Comparison of ENCODE assay signal across 10 mouse cellular contexts in the genomic region with DNA sequence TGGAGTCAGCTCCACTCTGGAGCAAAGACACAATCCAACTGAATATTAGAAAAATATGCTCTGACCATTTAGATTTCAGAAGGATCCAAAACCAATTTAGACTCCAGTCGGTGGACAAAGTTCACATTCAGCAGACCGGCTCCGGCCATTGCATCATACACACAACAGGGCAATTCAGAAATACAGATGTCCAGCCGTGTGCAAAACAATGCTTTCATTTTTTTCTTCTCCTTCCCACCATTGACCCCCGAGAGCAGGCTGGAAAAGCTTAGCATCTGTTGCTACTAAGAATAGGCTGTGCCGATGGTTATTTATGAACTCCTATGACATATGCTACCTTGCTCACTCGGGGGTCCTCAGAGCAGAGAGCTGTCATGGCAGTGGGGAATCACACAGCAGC. TPM values are rescaled to one million over a fixed set of nuclear protein-coding genes. Genes with fewer than 3 reads are reported as not detected.
DNase-seq lines count a peak whose midpoint lies in the region; ATAC-seq and TF ChIP-seq lines count a peak whose summit lies in the region.
"Had no signal": no experiment of that assay in that cellular context is flagged by ENCODE, and none has a peak within 500 bp of the region (broad histone marks: within the 10 kb centered on the region; RNA-seq: fewer than 3 reads in every experiment).

No protein-coding gene starts in this region.

- no peak overlapping the region for H3K4me3 ChIP-seq in hindbrain, embryonic 10.5 days
- H3K4me3 ChIP-seq in hindbrain, embryonic 13.5 days, result no peak overlapping the region
- H3K4me3 ChIP-seq in midbrain, embryonic 11.5 days (ENCODE audit: low read depth, low read length), result no peak overlapping the region
- H3K4me3 ChIP-seq in midbrain, embryonic 15.5 days, result no peak overlapping the region
- no peak overlapping the region for H3K4me3 ChIP-seq in heart, postnatal 0 days (ENCODE audit: low read depth, low read length)

- no peak for TF ChIP-seq CTCF in heart, postnatal 0 days (IDR thresholded peaks at IDR 0.05; ENCODE audit: low read depth)

- no peaks in the 10 kb centered on the region for H3K27me3 ChIP-seq in hindbrain, embryonic 10.5 days (ENCODE audit: insufficient read depth, poor library complexity, severe bottlenecking)
- H3K27me3 ChIP-seq in hindbrain, embryonic 13.5 days, result no peaks in the 10 kb centered on the region
- H3K27me3 ChIP-seq in midbrain, embryonic 11.5 days (ENCODE audit: control insufficient read depth, insufficient read depth, low read length), result no peaks in the 10 kb centered on the region
- H3K27me3 ChIP-seq in midbrain, embryonic 15.5 days (replicated peaks), result no peaks in the 10 kb centered on the region
- H3K27me3 ChIP-seq in heart, postnatal 0 days (ENCODE audit: control insufficient read depth, insufficient read depth, low read length), result no peaks in the 10 kb centered on the region

- peak overlapping the region; percentile 77 for H3K27ac ChIP-seq in hindbrain, embryonic 10.5 days
- H3K27ac ChIP-seq in hindbrain, embryonic 13.5 days, result no peak overlapping the region
- no peak overlapping the region for H3K27ac ChIP-seq in midbrain, embryonic 11.5 days (ENCODE audit: low read depth, low read length)
- no peak overlapping the region for H3K27ac ChIP-seq in midbrain, embryonic 15.5 days
- peak overlapping the region; percentile 35; the same call in 1 of the 2 replicates for H3K27ac ChIP-seq in heart, postnatal 0 days (ENCODE audit: low read depth)

- H3K4me1 ChIP-seq in hindbrain, embryonic 10.5 days (replicated peaks), result peaks cover 21% of the 10 kb centered on the region
- H3K4me1 ChIP-seq in hindbrain, embryonic 13.5 days (replicated peaks), result peaks cover 10% of the 10 kb centered on the region; the same call in 1 of the 2 replicates
- no peaks in the 10 kb centered on the region for H3K4me1 ChIP-seq in midbrain, embryonic 11.5 days (ENCODE audit: control insufficient read depth, insufficient read depth, low read length)
- H3K4me1 ChIP-seq in midbrain, embryonic 15.5 days, result no peaks in the 10 kb centered on the region; the same call in 1 of the 2 replicates
- H3K4me1 ChIP-seq in heart, postnatal 0 days (ENCODE audit: control insufficient read depth, insufficient read depth), result peaks cover 53% of the 10 kb centered on the region

- H3K9me3 ChIP-seq in hindbrain, embryonic 10.5 days, result no peaks in the 10 kb centered on the region
- no peaks in the 10 kb centered on the region for H3K9me3 ChIP-seq in hindbrain, embryonic 13.5 days
- H3K9me3 ChIP-seq in midbrain, embryonic 11.5 days (ENCODE audit: control insufficient read depth, low read length), result no peaks in the 10 kb centered on the region
- no peaks in the 10 kb centered on the region for H3K9me3 ChIP-seq in midbrain, embryonic 15.5 days
- no peaks in the 10 kb centered on the region for H3K9me3 ChIP-seq in heart, postnatal 0 days (replicated peaks; ENCODE audit: control insufficient read depth, low read length)

- intact Hi-C loops in left cerebral cortex, postnatal 10 days (cut with DNase I), result no loop called here

- DNase-seq in hindbrain, embryonic 10.5 days (ENCODE audit: low spot score), result peak; percentile 25
- no peak for DNase-seq in midbrain, embryonic 11.5 days (ENCODE audit: low spot score, missing footprints)
- peak; percentile 24 for DNase-seq in heart, postnatal 0 days (ENCODE audit: low spot score)
- peak; percentile 58 for DNase-seq in retina, postnatal 1 day
- no peak for DNase-seq in left cerebral cortex, postnatal 10 days (ENCODE audit: extremely low spot score in 1 of 2, low spot score in 2 of 2)
- DNase-seq: gastrocnemius, postnatal 25 days; kidney, postnatal 10 days had no signal

- no peaks in the 10 kb centered on the region for H3K36me3 ChIP-seq in hindbrain, embryonic 10.5 days
- H3K36me3 ChIP-seq in hindbrain, embryonic 13.5 days, result no peaks in the 10 kb centered on the region
- H3K36me3 ChIP-seq in midbrain, embryonic 11.5 days (ENCODE audit: control insufficient read depth, insufficient read depth, low read length), result no peaks in the 10 kb centered on the region
- H3K36me3 ChIP-seq in midbrain, embryonic 15.5 days (replicated peaks), result no peaks in the 10 kb centered on the region
- H3K36me3 ChIP-seq in heart, postnatal 0 days (replicated peaks; ENCODE audit: control insufficient read depth, insufficient read depth, low read length), result no peaks in the 10 kb centered on the region

- TF ChIP-seq EP300 in heart, postnatal 0 days (IDR thresholded peaks at IDR 0.05; ENCODE audit: low read depth), result no peak

- 31% methylated on average over 7 of the region's 7 CpGs for WGBS in hindbrain, embryonic 10.5 days
- 28% methylated on average over 7 of the region's 7 CpGs for WGBS in hindbrain, embryonic 13.5 days
- 58% methylated on average over 7 of the region's 7 CpGs for WGBS in midbrain, embryonic 11.5 days
- WGBS in midbrain, embryonic 15.5 days, result 43% methylated on average over 7 of the region's 7 CpGs
- WGBS in heart, postnatal 0 days, result 27% methylated on average over 7 of the region's 7 CpGs

- no peak for ATAC-seq in hindbrain, embryonic 13.5 days (ENCODE audit: low FRiP score)
- ATAC-seq in midbrain, embryonic 11.5 days (ENCODE audit: low FRiP score), result 0 out of 2 replicates have a peak, but pooled peaks have one; percentile 38
- no peak for ATAC-seq in midbrain, embryonic 15.5 days (replicated peaks)
- ATAC-seq in heart, postnatal 0 days (ENCODE audit: insufficient read depth, low read depth), result peak; percentile 26; the same call in 1 of the 2 replicates
- ATAC-seq in megakaryocyte progenitor cell, adult 5-6 weeks (replicated peaks; ENCODE audit: poor library complexity), result no peak

- H3K4me2 ChIP-seq in hindbrain, embryonic 13.5 days, result no peak overlapping the region
- no peak overlapping the region for H3K4me2 ChIP-seq in midbrain, embryonic 11.5 days
- H3K4me2 ChIP-seq in midbrain, embryonic 15.5 days, result no peak overlapping the region
- peak overlapping the region; percentile 25 for H3K4me2 ChIP-seq in heart, postnatal 0 days (ENCODE audit: low read depth, low read length)

- no peak overlapping the region for H3K9ac ChIP-seq in hindbrain, embryonic 13.5 days
- no peak overlapping the region for H3K9ac ChIP-seq in midbrain, embryonic 11.5 days (ENCODE audit: low read length)
- no peak overlapping the region for H3K9ac ChIP-seq in midbrain, embryonic 15.5 days
- H3K9ac ChIP-seq in heart, postnatal 0 days (replicated peaks; ENCODE audit: low read depth, low read length), result 0 out of 2 replicates have a peak overlapping the region, but pooled peaks have one; percentile 30

RNA-seq across cellular contexts. Expression of a gene that starts 23.2 kb away (rescaled TPM):
- 13.5 and 16.1 TPM in 2 replicates for polyA plus RNA-seq in hindbrain, embryonic 10.5 days (2016; fragmentation: Nextera tagmentation; extraction: Ambion mirVana)
- 20.6 and 23.1 TPM in 2 replicates for polyA plus RNA-seq in hindbrain, embryonic 13.5 days (2015; fragmentation: Nextera tagmentation; extraction: Ambion mirVana)
- 11.9 and 12.3 TPM in 2 replicates for polyA plus RNA-seq in midbrain, embryonic 11.5 days (2014; fragmentation: Nextera tagmentation; extraction: Ambion mirVana)
- polyA plus RNA-seq in midbrain, embryonic 15.5 days (2015; fragmentation: Nextera tagmentation; extraction: Ambion mirVana), result 14.5 and 15.6 TPM in 2 replicates
- total RNA-seq in heart, postnatal 0 days (2014; rRNA removed; ENCODE audit: low replicate concordance), result 14.8 and 17.7 TPM in 2 replicates
- 19.9 and 21.0 TPM in 2 replicates for polyA plus RNA-seq in heart, postnatal 0 days (2015; fragmentation: Nextera tagmentation; extraction: Ambion mirVana)
- 0.05 and 0.12 TPM in 2 replicates for total RNA-seq in megakaryocyte progenitor cell, adult 5-6 weeks (2015)
- total RNA-seq in megakaryocyte progenitor cell, adult 5-6 weeks (2017), result 0.44 TPM in 1 of 2 replicates, not detected in the other
- total RNA-seq in left cerebral cortex, postnatal 10 days (2021), result 10 to 100 TPM; 10.5 to 13.7 TPM

Comparison
In these comparisons a context has a peak if more than half of its experiments do, and no peak if none do; other contexts are left out.
1. H3K27ac ChIP-seq: peak in hindbrain, embryonic 10.5 days (single experiment) and heart, postnatal 0 days (single experiment); none in hindbrain, embryonic 13.5 days (single experiment), midbrain, embryonic 11.5 days (single experiment) and midbrain, embryonic 15.5 days (single experiment).
2. ATAC-seq: peak in midbrain, embryonic 11.5 days (single experiment) and heart, postnatal 0 days (single experiment); none in hindbrain, embryonic 13.5 days (single experiment), midbrain, embryonic 15.5 days (single experiment) and megakaryocyte progenitor cell, adult 5-6 weeks (single experiment).
3. DNase-seq: peak in hindbrain, embryonic 10.5 days (single experiment), heart, postnatal 0 days (single experiment) and retina, postnatal 1 day (single experiment); none in midbrain, embryonic 11.5 days (single experiment) and left cerebral cortex, postnatal 10 days (0 of 2).